Mouse (Mus musculus) spleen, postnatal 10 days (tissue): ENCODE data around the gene Pms1.

Experiments used
- DNase-seq, 2 experiments: peaks; one replicate each; pipeline ENCODE4 v3.0.0; 2021 to 2022; ENCODE audit warnings: low spot score in 2 of 2

Gene Pms1

DNA sequence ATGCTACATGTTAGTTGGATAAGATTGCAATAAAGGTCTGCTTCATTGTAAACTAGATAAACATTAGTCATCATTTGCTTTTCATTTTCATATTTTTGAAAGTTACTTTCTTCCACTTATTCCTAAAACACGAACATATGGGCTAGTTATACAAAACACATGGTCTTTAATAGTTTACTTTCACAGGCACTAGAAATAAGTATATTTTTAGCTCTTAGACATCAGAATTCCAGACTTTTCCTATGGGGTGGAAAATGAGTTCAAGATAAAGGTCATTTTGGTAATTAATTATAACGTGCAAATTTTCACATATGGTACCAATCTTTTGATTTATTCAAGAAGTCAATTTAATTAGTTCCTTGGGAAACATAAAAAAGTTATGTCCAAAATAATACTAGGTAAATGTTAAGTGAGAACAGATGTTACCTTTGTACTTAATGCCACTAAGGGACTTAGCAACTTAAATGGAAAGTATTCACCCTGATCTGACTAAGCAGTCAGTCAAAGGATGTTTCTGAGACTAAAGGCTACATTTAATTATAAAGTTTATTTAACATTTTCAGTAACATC, 95.1 kb downstream of the Pms1 start:
- no peak for DNase-seq

DNA sequence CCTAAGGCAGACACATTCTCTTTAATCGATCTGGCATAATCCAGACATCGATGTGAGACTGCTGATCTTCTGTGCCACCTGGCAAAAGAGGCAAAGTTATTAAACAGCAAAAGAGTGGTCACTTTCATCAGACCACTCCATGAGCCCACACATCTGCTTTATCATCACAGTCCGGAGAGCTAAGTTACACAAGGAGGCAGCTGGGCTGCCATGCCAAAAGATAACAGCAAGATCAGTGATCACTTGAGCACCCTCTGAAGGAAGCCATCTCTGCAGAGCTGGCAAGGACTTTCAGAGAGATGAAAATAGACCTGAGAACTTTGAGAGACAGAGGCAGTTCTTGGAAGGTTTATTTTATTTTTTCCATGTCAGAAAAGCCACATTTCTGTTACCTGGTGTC, 102.3 kb downstream of the Pms1 start:
- DNase-seq: no peak

DNA sequence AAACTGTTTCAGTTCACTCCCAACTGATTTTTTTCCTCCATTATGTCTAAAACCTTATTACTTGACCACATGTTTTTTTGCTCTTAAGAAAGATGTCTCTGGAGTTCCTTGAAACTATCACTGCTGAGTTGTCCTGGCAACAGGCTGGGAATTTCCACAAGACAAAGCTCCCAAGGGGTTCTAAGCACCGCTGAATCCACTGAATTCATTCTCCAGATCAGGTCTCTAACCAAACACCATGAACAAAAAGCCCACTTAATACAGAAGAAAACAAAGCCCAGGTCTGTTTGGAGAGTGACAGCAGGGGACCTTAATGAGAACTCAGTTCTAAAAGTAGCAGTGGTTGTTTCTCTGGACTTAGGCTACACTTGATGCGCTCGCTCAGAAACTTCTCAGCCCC, 105.6 kb downstream of the Pms1 start:
- DNase-seq: no peak

- no peak for DNase-seq
These were observed 107.2 kb downstream of the Pms1 start for GRCm38 (mm10) chr1:53189620-53190019.

GRCm38 (mm10) chr1:53187536-53187935, 109.3 kb downstream of the Pms1 start, which contains the start of gene 1700019A02Rik:
1700019A02Rik (minus strand) TSS chr1:53187636.
- no peak for DNase-seq

DNA sequence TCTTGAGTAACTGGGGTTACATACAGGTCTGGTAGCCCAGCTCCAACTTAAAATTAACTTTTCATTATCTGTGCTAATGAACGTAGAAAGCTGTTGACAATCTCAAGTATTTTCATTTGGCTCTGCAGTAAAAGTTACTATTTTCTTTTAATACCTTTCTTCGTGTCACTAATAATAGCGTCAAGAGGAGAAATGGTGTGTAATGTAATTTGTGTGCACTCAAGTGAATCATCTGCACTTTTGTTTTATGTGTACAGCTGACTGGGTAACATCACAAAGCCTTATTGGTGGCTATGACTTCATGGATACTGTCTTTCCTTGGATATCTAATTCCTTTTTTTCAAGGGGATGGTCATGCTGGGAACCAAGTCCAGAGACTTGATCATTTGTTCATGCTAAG, 110.5 kb downstream of the Pms1 start:
- DNase-seq: no peak

DNA sequence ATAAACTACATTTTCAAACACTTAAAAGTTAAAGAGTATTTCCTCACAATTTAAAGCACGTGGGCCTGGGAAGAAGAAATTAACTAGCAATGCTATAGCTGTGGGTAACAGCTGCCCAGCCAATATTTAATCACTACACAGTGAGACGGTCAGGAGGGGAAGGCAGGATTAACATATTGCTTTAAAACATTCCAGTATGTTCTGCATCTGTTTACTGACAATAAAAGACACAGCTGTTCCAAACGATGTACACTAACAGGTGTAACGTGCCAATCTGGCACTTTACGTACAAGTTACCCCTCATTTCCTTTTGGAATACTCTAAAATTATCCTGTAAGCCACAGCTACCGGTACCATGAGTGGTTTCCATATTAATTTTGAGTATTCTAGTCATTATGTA, 139.1 kb downstream of the Pms1 start:
- DNase-seq: no peak
